Mouse (Mus musculus) skeletal muscle tissue, postnatal 0 days (tissue): Measurements from ENCODE around the gene Olfr1360. TPM values are rescaled to one million over a fixed set of nuclear protein-coding genes. Genes with fewer than 3 reads are reported as not detected.

ENCODE experiments used
- microRNA-seq, 2 experiments: library from miRNA; unstranded; fragments of <30 nt; microRNA quantifications; one replicate each; pipeline ENCODE4; 2016
- polyA plus RNA-seq: library from polyadenylated mRNA; unstranded; fragments of >200 nt; fragmentation: Nextera tagmentation; extraction: Ambion mirVana; gene quantifications from 2 replicates; pipeline ENCODE4 v1.2.1, GENCODE M21; 2015

Olfr1360 gene
- not detected in 2 replicates for polyA plus RNA-seq

GRCm38 (mm10) chr13:21677305-21677704 lies at the start of gene Olfr1360:
Olfr1360 (minus strand) TSS chr13:21677405.

GRCm38 (mm10) chr13:21721757-21722372 lies 44.7 kb upstream of the Olfr1360 start, which contains the start of gene Hist1h2bm:
Hist1h2bm (plus strand) TSS chr13:21722044.

GRCm38 (mm10) chr13:21717397-21718357 lies 40.5 kb upstream of the Olfr1360 start, which contains the start of gene Hist1h3h:
Hist1h3h (plus strand) TSS chr13:21717659.

DNA sequence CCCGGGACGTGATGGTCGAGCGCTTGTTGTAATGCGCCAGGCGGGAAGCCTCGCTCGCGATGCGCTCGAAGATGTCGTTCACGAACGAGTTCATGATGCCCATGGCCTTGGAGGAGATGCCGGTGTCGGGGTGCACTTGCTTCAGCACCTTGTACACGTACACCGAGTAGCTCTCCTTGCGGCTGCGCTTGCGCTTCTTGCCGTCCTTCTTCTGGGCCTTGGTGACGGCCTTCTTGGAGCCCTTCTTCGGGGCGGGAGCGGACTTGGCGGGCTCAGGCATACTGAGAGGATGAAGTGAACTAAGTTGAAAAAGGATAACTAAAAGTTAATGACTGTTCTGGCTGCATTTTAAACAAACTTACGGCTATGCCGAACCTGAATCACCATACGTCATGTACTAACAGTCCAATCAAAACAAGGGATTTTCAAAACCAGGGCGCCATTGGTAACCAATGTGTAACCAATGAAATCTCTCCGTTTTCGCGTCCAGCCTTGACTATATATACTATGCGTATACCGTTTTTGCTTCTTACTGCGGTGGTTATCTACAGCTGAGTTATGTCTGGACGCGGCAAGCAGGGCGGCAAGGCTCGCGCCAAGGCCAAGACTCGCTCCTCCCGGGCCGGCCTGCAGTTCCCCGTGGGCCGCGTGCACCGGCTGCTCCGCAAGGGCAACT lies 38.8 kb upstream of the Olfr1360 start, which contains the start of the genes Hist1h2bl and Hist1h2ai:
Gene Hist1h2bl (minus strand): TSS at position 280 of the 676 bp plus-strand sequence.
Gene Hist1h2ai (plus strand): TSS at position 559 of the 676 bp plus-strand sequence.

DNA sequence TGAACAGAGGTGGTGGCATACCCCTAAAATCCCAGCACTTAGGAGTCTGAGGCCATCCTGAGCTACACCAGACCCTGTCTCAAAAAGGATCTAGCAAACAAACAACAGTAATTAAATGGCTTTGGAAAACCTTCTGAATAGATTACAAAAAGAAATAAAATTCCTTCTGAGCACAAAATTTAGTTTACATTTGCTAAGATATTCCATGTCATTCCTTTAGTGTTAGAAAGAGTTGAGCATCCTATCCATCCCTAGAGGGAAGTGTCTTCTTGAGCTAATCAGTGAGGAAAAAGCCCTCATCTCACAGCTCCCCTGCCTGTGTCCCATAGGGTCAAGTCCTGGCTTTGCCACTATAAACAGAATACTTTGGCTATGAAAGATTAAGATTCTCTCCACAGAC lies 20.6 kb upstream of the Olfr1360 start, which contains the start of gene Olfr1359:
Gene Olfr1359 (plus strand): TSS at position 301 of the 400 bp plus-strand sequence.

DNA sequence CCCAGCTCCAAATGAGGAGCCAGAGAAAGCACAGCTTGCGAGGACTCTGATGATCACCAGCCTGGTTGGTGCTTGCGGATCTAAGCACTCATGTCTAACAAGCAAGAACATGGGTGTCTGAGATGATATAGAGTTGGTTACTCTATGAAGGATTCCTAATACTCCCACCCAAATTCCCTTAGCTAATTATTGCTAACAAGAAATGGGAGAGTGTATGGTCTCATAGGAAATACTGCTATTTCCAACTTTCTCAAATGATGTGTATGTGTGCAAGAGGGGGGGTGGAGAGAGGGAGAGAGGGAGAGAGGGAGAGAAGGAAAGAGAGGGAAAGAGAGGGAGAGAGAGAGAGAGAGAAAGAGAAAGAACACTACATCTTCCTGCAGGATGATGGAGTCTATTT lies 13.9 kb downstream of the Olfr1360 start, which contains the start of gene Olfr1361:
Gene Olfr1361 (minus strand): TSS at position 101 of the 400 bp plus-strand sequence.

DNA sequence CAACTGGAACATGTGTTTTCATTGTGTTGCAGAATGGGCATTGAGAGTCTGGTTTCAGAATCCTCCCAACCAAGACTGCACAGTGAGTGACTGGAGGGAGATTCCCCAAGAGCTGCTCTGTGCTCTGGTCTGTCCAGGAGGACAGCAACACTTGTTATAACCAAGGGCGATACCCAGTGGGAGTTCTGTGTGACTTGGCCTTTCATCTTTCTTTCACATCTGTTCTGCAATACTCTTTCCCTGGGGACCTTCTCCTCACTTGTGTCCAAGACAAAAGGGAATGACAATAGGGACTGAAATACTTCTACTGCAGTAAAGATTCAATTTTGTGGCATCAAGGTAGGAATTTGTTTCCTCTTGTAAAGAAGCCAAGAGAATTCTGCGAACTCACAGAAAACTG lies 34.8 kb downstream of the Olfr1360 start, which contains the start of gene Olfr11:
Gene Olfr11 (minus strand): TSS at position 101 of the 400 bp plus-strand sequence.

Small RNAs within 50 kb of the gene (microRNA-seq; reads per million reads assigned to microRNA genes)
- 0 to 0.10 reads per million in 2 experiments for gene Gm44357
- gene Gm44367, result 0 reads per million in 2 experiments

Other genes with a start within 250 kb of the Olfr1360 start
- gene Pgbd1, start 236.3 kb downstream of the Olfr1360 start, polyA plus RNA-seq, result 0.68 and 0.95 TPM in 2 replicates
- gene Zscan26, start 223.7 kb downstream of the Olfr1360 start, polyA plus RNA-seq, result 15.1 and 17.5 TPM in 2 replicates
- gene Nkapl, start 208.9 kb downstream of the Olfr1360 start, polyA plus RNA-seq, result 1.4 and 1.7 TPM in 2 replicates
- 1.5 and 2.0 TPM in 2 replicates for gene Zkscan4, start 198.5 kb downstream of the Olfr1360 start, polyA plus RNA-seq
- gene Gm10065, start 198.0 kb downstream of the Olfr1360 start, polyA plus RNA-seq, result not detected in 2 replicates
- 0.62 and 0.77 TPM in 2 replicates for gene AK157302, start 182.2 kb downstream of the Olfr1360 start, polyA plus RNA-seq
- gene Gm11273, start 176.0 kb downstream of the Olfr1360 start, polyA plus RNA-seq, result 11.8 and 13.2 TPM in 2 replicates
- 2.4 TPM in 2 replicates for gene Zkscan8, start 146.3 kb downstream of the Olfr1360 start, polyA plus RNA-seq
- gene Olfr1366, start 134.6 kb downstream of the Olfr1360 start, polyA plus RNA-seq, result 0.10 TPM in 1 of 2 replicates, not detected in the other
- gene Olfr1535, start 117.5 kb downstream of the Olfr1360 start, polyA plus RNA-seq, result not detected in 2 replicates
- not detected in 2 replicates for gene Olfr1364, start 95.6 kb downstream of the Olfr1360 start, polyA plus RNA-seq
- gene Olfr1362, start 63.4 kb downstream of the Olfr1360 start, polyA plus RNA-seq, result not detected in 2 replicates
- gene Olfr11, start 34.9 kb downstream of the Olfr1360 start, polyA plus RNA-seq, result not detected in 2 replicates
- gene Olfr1361, start 14.0 kb downstream of the Olfr1360 start, polyA plus RNA-seq, result not detected in 2 replicates
- gene Olfr1359, start 20.7 kb upstream of the Olfr1360 start, polyA plus RNA-seq, result not detected in 2 replicates
- 0.60 and 0.77 TPM in 2 replicates for gene Hist1h2bl, start 38.7 kb upstream of the Olfr1360 start, polyA plus RNA-seq
- gene Hist1h2ai, start 39.0 kb upstream of the Olfr1360 start, polyA plus RNA-seq, result 5.6 and 8.3 TPM in 2 replicates
- 1.9 and 3.5 TPM in 2 replicates for gene Hist1h3h, start 40.3 kb upstream of the Olfr1360 start, polyA plus RNA-seq
- 0.33 and 0.82 TPM in 2 replicates for gene Hist1h2bm, start 44.6 kb upstream of the Olfr1360 start, polyA plus RNA-seq
- gene Hist1h4j, start 57.7 kb upstream of the Olfr1360 start, polyA plus RNA-seq, result 0.26 and 0.30 TPM in 2 replicates
- 1.0 TPM in 1 of 2 replicates, not detected in the other for gene Hist1h4k, start 73.1 kb upstream of the Olfr1360 start, polyA plus RNA-seq
- gene Hist1h2ak, start 76.4 kb upstream of the Olfr1360 start, polyA plus RNA-seq, result 2.8 and 9.7 TPM in 2 replicates
- 0.77 and 1.4 TPM in 2 replicates for gene Hist1h2bn, start 76.7 kb upstream of the Olfr1360 start, polyA plus RNA-seq
- gene Hist1h1b, start 103.2 kb upstream of the Olfr1360 start, polyA plus RNA-seq, result 5.9 and 8.9 TPM in 2 replicates
- 37.6 and 38.4 TPM in 2 replicates for gene Hist1h3i, start 106.0 kb upstream of the Olfr1360 start, polyA plus RNA-seq
- gene Hist1h2an, start 109.8 kb upstream of the Olfr1360 start, polyA plus RNA-seq, result 1.5 and 2.4 TPM in 2 replicates
- gene Hist1h2bp, start 110.1 kb upstream of the Olfr1360 start, polyA plus RNA-seq, result 0.51 and 0.69 TPM in 2 replicates
- gene Hist1h2bq, start 132.8 kb upstream of the Olfr1360 start, polyA plus RNA-seq, result 3.3 and 7.3 TPM in 2 replicates
- not detected in 2 replicates for gene Hist1h2ao, start 133.1 kb upstream of the Olfr1360 start, polyA plus RNA-seq
- gene Hist1h4m, start 134.3 kb upstream of the Olfr1360 start, polyA plus RNA-seq, result not detected in 2 replicates
- gene Hist1h4n, start 154.8 kb upstream of the Olfr1360 start, polyA plus RNA-seq, result 2.6 and 3.1 TPM in 2 replicates
- 1,124 and 1,146 TPM in 2 replicates for gene Hist1h2ap, start 156.1 kb upstream of the Olfr1360 start, polyA plus RNA-seq
- 2.9 and 6.3 TPM in 2 replicates for gene Hist1h2br, start 156.3 kb upstream of the Olfr1360 start, polyA plus RNA-seq